Mouse (Mus musculus): Measurements from ENCODE around the gene Zfp704. TPM values are rescaled to one million over a fixed set of nuclear protein-coding genes. Genes with fewer than 3 reads are reported as not detected.
A peak's percentile ranks its signal among the peaks of the same experiment; 100 is the strongest.

Gene Zfp704
- polyA plus RNA-seq, 1 experiment from 2014 or later: 7.2 TPM

DNA sequence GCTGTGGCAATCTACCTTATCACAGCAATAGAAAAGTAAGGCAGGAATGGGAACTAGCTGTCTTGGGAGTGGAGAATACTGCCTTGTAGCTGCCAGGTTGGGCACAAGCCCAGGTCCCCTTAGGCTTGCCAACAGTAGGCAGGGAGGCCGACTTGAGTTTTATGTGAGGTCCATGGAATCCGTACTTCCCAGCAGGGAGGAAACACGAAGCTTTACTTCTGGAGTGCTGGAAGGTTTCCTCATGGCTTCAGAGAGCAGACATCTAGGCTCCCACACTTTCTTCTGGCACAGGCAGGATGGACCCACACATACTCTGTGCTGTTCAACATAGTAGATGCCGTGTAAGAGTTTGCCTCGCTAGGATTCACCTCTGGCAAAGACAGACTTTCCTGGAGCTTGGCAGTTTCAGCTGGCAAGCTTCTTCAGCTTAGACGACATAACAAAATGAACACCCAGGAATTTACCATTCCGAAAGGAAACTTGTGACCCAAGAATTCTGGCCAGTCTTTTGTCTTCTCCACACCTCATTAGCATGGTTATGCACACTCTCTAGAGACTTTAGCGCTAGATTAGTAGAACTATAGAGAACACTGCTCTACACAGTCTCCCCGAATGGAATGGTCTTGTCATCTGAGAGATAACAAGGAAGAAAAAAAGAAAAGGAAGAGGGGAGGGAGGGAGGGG, 79.6 kb downstream of the Zfp704 start:
- H3K36me3 ChIP-seq: peaks cover 6% of the 10 kb centered on the region; the same call in 1 of the 2 replicates
- no peaks in the 10 kb centered on the region for H3K4me1 ChIP-seq (replicated peaks)
- H3K27ac ChIP-seq (ENCODE audit: poor library complexity, severe bottlenecking): no peak overlapping the region
- H3K27me3 ChIP-seq (replicated peaks): no peaks in the 10 kb centered on the region
- H3K4me2 ChIP-seq: no peak overlapping the region
- H3K4me3 ChIP-seq: no peak overlapping the region
- H3K9ac ChIP-seq: no peak overlapping the region
- peaks cover 5% of the 10 kb centered on the region for H3K9me3 ChIP-seq (replicated peaks)
- no peak for ATAC-seq (ENCODE audit: insufficient number of reproducible peaks, low FRiP score)
- 76% methylated on average over 9 of the region's 9 CpGs for WGBS

GRCm38 (mm10) chr3:9524429-9524828, 85.5 kb downstream of the Zfp704 start:
- Histone ChIP-seq H3K9me3 (replicated peaks) (no peaks in the 10 kb centered on the region), H3K27ac (ENCODE audit: poor library complexity, severe bottlenecking) (no peak overlapping the region), H3K36me3 (no peaks in the 10 kb centered on the region), H3K9ac (no peak overlapping the region), H3K4me2 (no peak overlapping the region), H3K27me3 (replicated peaks) (no peaks in the 10 kb centered on the region), H3K4me3 (no peak overlapping the region), H3K4me1 (replicated peaks) (peaks cover 49% of the 10 kb centered on the region)
- WGBS: 58% methylated on average over 5 of the region's 5 CpGs
- ATAC-seq (ENCODE audit: insufficient number of reproducible peaks, low FRiP score): no peak

GRCm38 (mm10) chr3:9523081-9523932, 86.6 kb downstream of the Zfp704 start:
- Histone ChIP-seq H3K4me1 (replicated peaks) (peaks cover 55% of the 10 kb centered on the region), H3K36me3 (no peaks in the 10 kb centered on the region), H3K4me3 (no peak overlapping the region), H3K9me3 (replicated peaks) (no peaks in the 10 kb centered on the region), H3K9ac (no peak overlapping the region), H3K27ac (ENCODE audit: poor library complexity, severe bottlenecking) (peak overlapping the region; percentile 37; the same call in 1 of the 2 replicates), H3K4me2 (peak overlapping the region; percentile 3; the same call in 1 of the 2 replicates), H3K27me3 (replicated peaks) (no peaks in the 10 kb centered on the region)
- ATAC-seq (ENCODE audit: insufficient number of reproducible peaks, low FRiP score): peak; percentile 33; the same call in 1 of the 2 replicates
- WGBS: 64% methylated on average over 18 of the region's 18 CpGs

GRCm38 (mm10) chr3:9522009-9522408, 87.9 kb downstream of the Zfp704 start:
- Histone ChIP-seq H3K27me3 (replicated peaks) (no peaks in the 10 kb centered on the region), H3K9me3 (replicated peaks) (no peaks in the 10 kb centered on the region), H3K4me1 (replicated peaks) (peaks cover 66% of the 10 kb centered on the region), H3K36me3 (no peaks in the 10 kb centered on the region), H3K4me2 (no peak overlapping the region), H3K4me3 (no peak overlapping the region), H3K27ac (ENCODE audit: poor library complexity, severe bottlenecking) (no peak overlapping the region), H3K9ac (no peak overlapping the region)
- no peak for ATAC-seq (ENCODE audit: insufficient number of reproducible peaks, low FRiP score)
- WGBS: 57% methylated on average over 6 of the region's 6 CpGs

GRCm38 (mm10) chr3:9520728-9521054, 89.2 kb downstream of the Zfp704 start:
- H3K9me3 ChIP-seq (replicated peaks): no peaks in the 10 kb centered on the region
- H3K4me3 ChIP-seq: no peak overlapping the region
- peak overlapping the region; percentile 37; the same call in 1 of the 2 replicates for H3K4me2 ChIP-seq
- no peak for ATAC-seq (ENCODE audit: insufficient number of reproducible peaks, low FRiP score)
- no peaks in the 10 kb centered on the region for H3K27me3 ChIP-seq (replicated peaks)
- H3K4me1 ChIP-seq (replicated peaks): peaks cover 71% of the 10 kb centered on the region
- WGBS: 46% methylated on average over 7 of the region's 7 CpGs
- H3K9ac ChIP-seq: no peak overlapping the region
- no peaks in the 10 kb centered on the region for H3K36me3 ChIP-seq
- H3K27ac ChIP-seq (ENCODE audit: poor library complexity, severe bottlenecking): peak overlapping the region; percentile 75

DNA sequence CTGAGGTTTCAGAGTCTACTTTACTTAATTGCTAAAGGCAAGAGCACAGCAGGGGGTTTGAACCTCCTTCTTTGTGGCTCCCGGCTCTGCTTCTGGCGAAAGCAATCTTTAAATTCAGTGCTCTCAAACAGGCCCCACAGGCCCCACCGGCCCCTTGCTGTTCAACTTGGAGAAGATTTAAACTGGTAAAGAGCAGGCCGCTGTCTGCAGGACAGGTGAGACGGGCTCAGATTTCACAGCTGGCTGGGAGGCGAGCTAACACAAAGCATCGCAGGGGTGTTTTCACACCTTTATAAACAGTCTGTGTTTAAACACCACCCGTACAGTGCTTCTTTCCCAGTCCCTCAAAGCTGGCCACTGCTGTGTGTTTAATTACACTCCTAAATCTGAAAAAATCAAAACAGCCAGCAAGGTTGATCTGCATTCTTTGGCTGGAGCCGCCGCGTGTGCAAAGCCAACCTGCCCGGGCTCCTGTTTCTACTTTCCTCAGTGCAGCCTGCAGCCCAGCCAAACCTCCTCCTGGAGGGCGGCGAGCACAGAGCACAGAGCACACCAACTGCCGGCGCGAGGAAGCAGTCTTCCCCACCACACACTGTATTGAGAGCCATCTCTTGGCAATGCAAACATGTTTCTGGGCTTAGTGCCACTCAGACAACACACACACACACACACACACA, 89.7 kb downstream of the Zfp704 start:
- Histone ChIP-seq H3K4me1 (replicated peaks) (peaks cover 76% of the 10 kb centered on the region), H3K9ac (peak overlapping the region; percentile 30; the same call in 1 of the 2 replicates), H3K36me3 (no peaks in the 10 kb centered on the region), H3K4me2 (peak overlapping the region; percentile 37), H3K4me3 (no peak overlapping the region), H3K27ac (ENCODE audit: poor library complexity, severe bottlenecking) (peak overlapping the region; percentile 75), H3K9me3 (replicated peaks) (no peaks in the 10 kb centered on the region), H3K27me3 (replicated peaks) (no peaks in the 10 kb centered on the region)
- WGBS: 18% methylated on average over 17 of the region's 17 CpGs
- ATAC-seq (ENCODE audit: insufficient number of reproducible peaks, low FRiP score): peak; percentile 80

GRCm38 (mm10) chr3:9519491-9519890, 90.4 kb downstream of the Zfp704 start:
- ATAC-seq (ENCODE audit: insufficient number of reproducible peaks, low FRiP score): no peak
- H3K27me3 ChIP-seq (replicated peaks): no peaks in the 10 kb centered on the region
- H3K9me3 ChIP-seq (replicated peaks): no peaks in the 10 kb centered on the region
- H3K4me3 ChIP-seq: no peak overlapping the region
- no peak overlapping the region for H3K4me2 ChIP-seq
- 71% methylated on average over 4 of the region's 4 CpGs for WGBS
- H3K27ac ChIP-seq (ENCODE audit: poor library complexity, severe bottlenecking): no peak overlapping the region
- H3K36me3 ChIP-seq: no peaks in the 10 kb centered on the region
- H3K9ac ChIP-seq: no peak overlapping the region
- peaks cover 78% of the 10 kb centered on the region for H3K4me1 ChIP-seq (replicated peaks)

- Histone ChIP-seq H3K9me3 (replicated peaks) (no peaks in the 10 kb centered on the region), H3K36me3 (no peaks in the 10 kb centered on the region), H3K27me3 (replicated peaks) (no peaks in the 10 kb centered on the region), H3K4me3 (no peak overlapping the region), H3K9ac (no peak overlapping the region), H3K4me1 (replicated peaks) (peaks cover 75% of the 10 kb centered on the region), H3K27ac (ENCODE audit: poor library complexity, severe bottlenecking) (no peak overlapping the region), H3K4me2 (no peak overlapping the region)
- ATAC-seq (ENCODE audit: insufficient number of reproducible peaks, low FRiP score): no peak
- 82% methylated on average over 7 of the region's 7 CpGs for WGBS
Observed at GRCm38 (mm10) chr3:9518936-9519335, 90.9 kb downstream of the Zfp704 start.

DNA sequence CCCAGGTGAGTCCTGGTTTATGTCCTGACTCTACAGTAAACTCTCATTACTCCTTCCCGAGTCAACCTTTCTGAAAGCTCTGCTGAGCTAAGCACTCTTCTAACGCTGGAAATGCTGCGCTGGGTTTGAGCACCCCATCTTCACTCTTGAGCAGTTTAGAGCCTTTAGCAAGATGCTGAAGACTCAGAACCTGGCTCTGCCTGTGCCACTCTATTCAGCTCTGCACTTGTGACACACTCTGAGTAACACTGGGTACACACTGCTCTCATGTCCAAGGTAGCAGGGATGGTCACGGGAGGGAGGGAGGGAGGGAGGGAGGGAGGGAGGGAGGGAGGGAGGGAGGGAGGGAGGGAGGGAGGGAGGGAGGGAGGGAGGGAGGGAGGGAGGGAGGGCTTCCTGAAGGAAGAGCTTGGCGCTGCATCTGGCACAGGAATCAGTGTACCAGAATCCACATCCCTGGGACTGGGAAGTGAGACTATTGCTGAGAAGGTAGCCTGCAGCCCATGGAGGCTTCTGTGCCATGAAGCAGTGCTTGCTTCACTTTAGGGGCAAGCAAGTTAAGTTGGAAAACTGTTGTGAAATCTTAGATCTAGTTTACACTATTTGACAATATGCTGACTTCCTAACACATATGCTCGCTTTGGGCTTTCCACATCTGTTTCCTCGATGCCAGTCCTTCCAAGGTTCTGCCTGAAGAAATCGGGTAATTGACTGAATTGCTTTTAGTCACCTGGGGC, 93.6 kb downstream of the Zfp704 start:
- no peak for ATAC-seq (ENCODE audit: insufficient number of reproducible peaks, low FRiP score)
- Histone ChIP-seq H3K27me3 (replicated peaks) (no peaks in the 10 kb centered on the region), H3K4me1 (replicated peaks) (peaks cover 56% of the 10 kb centered on the region), H3K4me3 (no peak overlapping the region), H3K36me3 (no peaks in the 10 kb centered on the region), H3K4me2 (no peak overlapping the region), H3K27ac (ENCODE audit: poor library complexity, severe bottlenecking) (no peak overlapping the region), H3K9ac (no peak overlapping the region), H3K9me3 (replicated peaks) (no peaks in the 10 kb centered on the region)
- WGBS: 77% methylated on average over 8 of the region's 8 CpGs

DNA sequence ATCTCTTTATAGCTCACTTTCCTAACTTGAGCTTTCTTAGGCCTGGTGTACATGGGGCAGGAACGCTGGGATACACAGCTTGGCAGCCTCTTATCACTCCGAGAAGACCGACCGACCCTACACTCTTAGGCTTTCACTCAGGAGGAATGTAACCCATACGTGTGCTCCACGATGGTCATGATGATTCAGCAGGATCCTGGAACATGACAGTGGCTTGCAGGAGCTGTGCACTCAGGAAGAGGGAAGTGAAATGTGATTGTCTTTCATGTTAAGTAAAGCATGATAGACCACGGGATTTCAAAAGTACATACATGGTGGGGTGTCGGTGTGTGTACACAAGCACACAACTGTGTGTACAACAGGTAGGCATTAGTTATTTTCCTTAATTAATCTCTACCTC, 94.4 kb downstream of the Zfp704 start:
- H3K4me3 ChIP-seq: no peak overlapping the region
- peaks cover 48% of the 10 kb centered on the region for H3K4me1 ChIP-seq (replicated peaks)
- H3K36me3 ChIP-seq: no peaks in the 10 kb centered on the region
- H3K9ac ChIP-seq: no peak overlapping the region
- no peaks in the 10 kb centered on the region for H3K9me3 ChIP-seq (replicated peaks)
- ATAC-seq (ENCODE audit: insufficient number of reproducible peaks, low FRiP score): no peak
- H3K27me3 ChIP-seq (replicated peaks): no peaks in the 10 kb centered on the region
- H3K27ac ChIP-seq (ENCODE audit: poor library complexity, severe bottlenecking): no peak overlapping the region
- WGBS: 36% methylated on average over 8 of the region's 8 CpGs
- H3K4me2 ChIP-seq: no peak overlapping the region

All from heart, embryonic 12.5 days (tissue).